Mouse (Mus musculus) lung, postnatal 0 days (tissue): ENCODE results near the gene Pomt1.

Experiments
- CTCF ChIP-seq: IDR thresholded peaks from 2 replicates; pipeline ENCODE4 v1.5.1; 2016; ENCODE audit warnings: antibody characterized with exemption, mild to moderate bottlenecking
- EP300 ChIP-seq: IDR thresholded peaks from 2 replicates; pipeline ENCODE4 v1.6.1; 2016; ENCODE audit warnings: antibody characterized with exemption, mild to moderate bottlenecking, control low read depth

DNA sequence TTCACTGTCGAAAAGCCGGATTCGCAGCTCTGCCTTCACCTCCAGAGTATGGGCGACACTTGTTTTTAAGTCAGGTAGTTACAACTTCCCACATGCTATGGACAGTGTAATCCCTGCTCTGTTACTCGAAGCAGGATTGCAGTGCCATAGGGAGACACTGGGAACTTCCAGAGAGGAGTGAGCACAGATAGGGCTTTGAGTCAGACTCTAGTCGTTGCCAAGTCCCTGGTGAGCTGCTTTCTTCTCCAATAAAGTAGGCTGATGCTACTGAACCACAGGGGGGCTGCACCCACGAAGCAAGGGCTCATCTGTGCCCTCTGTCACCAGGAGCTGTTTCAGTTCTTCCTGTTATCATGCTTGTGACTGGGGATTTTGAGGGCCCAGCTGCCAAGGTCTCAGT is 14.8 kb upstream of the Pomt1 start:
- no peak for TF ChIP-seq CTCF
- no peak for TF ChIP-seq EP300
